ENCODE assay signal across 25 mouse cellular contexts in the genomic region with DNA sequence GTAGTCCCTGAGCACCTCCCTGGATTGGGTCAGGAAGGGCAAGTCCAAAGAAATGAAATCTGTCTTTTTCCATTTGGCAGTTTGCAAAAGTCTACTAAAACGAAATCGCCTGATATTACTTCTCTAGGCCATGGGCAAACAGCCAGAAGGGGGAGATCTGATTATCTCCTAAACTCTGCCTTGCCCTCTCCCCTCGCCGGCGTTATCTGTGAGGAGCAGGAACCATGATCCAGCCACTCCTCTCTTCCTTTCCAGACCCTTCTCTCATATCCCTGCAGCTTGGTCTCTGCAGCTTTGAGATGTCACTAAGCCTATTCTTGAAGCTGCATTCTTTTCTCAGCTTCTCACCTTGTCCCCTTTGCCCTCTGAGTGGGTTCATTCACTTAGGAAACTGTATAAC. TPM values are rescaled to one million over a fixed set of nuclear protein-coding genes. Genes with fewer than 3 reads are reported as not detected.
"Had no signal": no experiment of that assay in that cellular context is flagged by ENCODE, and none has a peak within 500 bp of the region (broad histone marks: within the 10 kb centered on the region; RNA-seq: fewer than 3 reads in every experiment).

No protein-coding gene starts in this region.

- H3K9me3 ChIP-seq: liver, embryonic 15.5 days; midbrain, embryonic 10.5 days; midbrain, embryonic 12.5 days; neural tube, embryonic 12.5 days had no signal

- H3K36me3 ChIP-seq: liver, embryonic 15.5 days; midbrain, embryonic 10.5 days; midbrain, embryonic 12.5 days; neural tube, embryonic 12.5 days had no signal

- H3K4me3 ChIP-seq: liver, embryonic 15.5 days; midbrain, embryonic 10.5 days; midbrain, embryonic 12.5 days; myocyte; neural tube, embryonic 12.5 days had no signal

- H3K27ac ChIP-seq: liver, embryonic 15.5 days; midbrain, embryonic 10.5 days; midbrain, embryonic 12.5 days; neural tube, embryonic 12.5 days had no signal

- DNase-seq: lung, adult 18-20 months; lung, embryonic 14.5 days; lung, postnatal 10 days; lung, postnatal 4 days; midbrain, embryonic 14.5 days; right cerebral cortex, adult 18-20 months; right cerebral cortex, postnatal 25 days; right cerebral cortex, postnatal 4 days; spleen, adult 18-20 months; thymus, adult 18-20 months; thymus, postnatal 14 days; thymus, postnatal 36 days had no signal

- H3K4me2 ChIP-seq: liver, embryonic 15.5 days; lung, embryonic 14.5 days; midbrain, embryonic 12.5 days; neural tube, embryonic 12.5 days had no signal

- ATAC-seq: midbrain, embryonic 16.5 days had no signal

- H3K9ac ChIP-seq: liver, embryonic 15.5 days; lung, embryonic 14.5 days; midbrain, embryonic 12.5 days; neural tube, embryonic 12.5 days had no signal

- H3K4me1 ChIP-seq: liver, embryonic 15.5 days; midbrain, embryonic 10.5 days; midbrain, embryonic 12.5 days; neural tube, embryonic 12.5 days had no signal

- H3K27me3 ChIP-seq: liver, embryonic 15.5 days; midbrain, embryonic 12.5 days; neural tube, embryonic 12.5 days had no signal

RNA-seq across cellular contexts. Expression of a gene that starts 22.9 kb away (rescaled TPM):
- total RNA-seq: megakaryocyte, adult 5-6 weeks; megakaryocyte-erythroid progenitor cell, adult 5-6 weeks; neutrophil, adult 5-6 weeks had no signal
- polyA plus RNA-seq: liver, embryonic 15.5 days; lung, embryonic 16.5 days; midbrain, embryonic 12.5 days; myocyte; neural tube, embryonic 12.5 days; small intestine, adult 2 months; stomach, embryonic 14.5 days; stomach, embryonic 16.5 days had no signal
